Mouse (Mus musculus): ENCODE measurements around the gene Ptpn1. TPM values are rescaled to one million over a fixed set of nuclear protein-coding genes. Genes with fewer than 3 reads are reported as not detected.

Ptpn1 gene
- polyA plus RNA-seq, 1 experiment from 2014 or later, result 49.7 TPM

- Histone ChIP-seq H3K4me3 (ENCODE audit: low read depth, low read length) (no peak overlapping the region), H3K27ac (replicated peaks; ENCODE audit: low read depth, low read length) (no peak overlapping the region), H3K4me2 (ENCODE audit: low read depth, low read length) (no peak overlapping the region), H3K9me3 (ENCODE audit: control insufficient read depth, low read length) (peaks cover 7% of the 10 kb centered on the region; the same call in 1 of the 2 replicates), H3K9ac (ENCODE audit: low read depth, low read length) (no peak overlapping the region), H3K4me1 (ENCODE audit: control insufficient read depth, insufficient read depth, low read length) (no peaks in the 10 kb centered on the region; the same call in none of the 2 replicates), H3K36me3 (ENCODE audit: control insufficient read depth, insufficient read depth, low read length) (peaks cover 7% of the 10 kb centered on the region; the same call in 1 of the 2 replicates), H3K27me3 (replicated peaks; ENCODE audit: control insufficient read depth, insufficient read depth, low read length) (no peaks in the 10 kb centered on the region)
- ATAC-seq (ENCODE audit: low read depth) (no peak), DNase-seq (ENCODE audit: low spot score) (no peak)
- 69% methylated on average over 3 of the region's 3 CpGs for WGBS
Observed at GRCm38 (mm10) chr2:168005005-168005404, 73.1 kb downstream of the Ptpn1 start.

- no peak overlapping the region for H3K27ac ChIP-seq (replicated peaks; ENCODE audit: low read depth, low read length)
- no peak for DNase-seq (ENCODE audit: low spot score)
- 27% methylated on average over 3 of the region's 3 CpGs for WGBS
- H3K9me3 ChIP-seq (ENCODE audit: control insufficient read depth, low read length), result peaks cover 2% of the 10 kb centered on the region; the same call in 1 of the 2 replicates
- H3K4me2 ChIP-seq (ENCODE audit: low read depth, low read length), result no peak overlapping the region
- H3K36me3 ChIP-seq (ENCODE audit: control insufficient read depth, insufficient read depth, low read length), result peaks cover under 1% of the 10 kb centered on the region; the same call in 1 of the 2 replicates
- H3K27me3 ChIP-seq (replicated peaks; ENCODE audit: control insufficient read depth, insufficient read depth, low read length), result no peaks in the 10 kb centered on the region
- no peak for ATAC-seq (ENCODE audit: low read depth)
- no peak overlapping the region for H3K4me3 ChIP-seq (ENCODE audit: low read depth, low read length)
- H3K9ac ChIP-seq (ENCODE audit: low read depth, low read length), result no peak overlapping the region
- peaks cover 5% of the 10 kb centered on the region for H3K4me1 ChIP-seq (ENCODE audit: control insufficient read depth, insufficient read depth, low read length)
Observed at GRCm38 (mm10) chr2:168005616-168006015, 73.8 kb downstream of the Ptpn1 start.

- ATAC-seq (ENCODE audit: low read depth) (no peak), DNase-seq (ENCODE audit: low spot score) (no peak)
- no peaks in the 10 kb centered on the region for H3K9me3 ChIP-seq (ENCODE audit: control insufficient read depth, low read length)
- H3K36me3 ChIP-seq (ENCODE audit: control insufficient read depth, insufficient read depth, low read length), result no peaks in the 10 kb centered on the region; the same call in 1 of the 2 replicates
- H3K9ac ChIP-seq (ENCODE audit: low read depth, low read length), result no peak overlapping the region; the same call in 1 of the 2 replicates
- WGBS, result 68% methylated on average over 6 of the region's 6 CpGs
- H3K27me3 ChIP-seq (replicated peaks; ENCODE audit: control insufficient read depth, insufficient read depth, low read length), result no peaks in the 10 kb centered on the region
- H3K4me1 ChIP-seq (ENCODE audit: control insufficient read depth, insufficient read depth, low read length), result peaks cover 14% of the 10 kb centered on the region
- H3K27ac ChIP-seq (replicated peaks; ENCODE audit: low read depth, low read length), result no peak overlapping the region
- H3K4me3 ChIP-seq (ENCODE audit: low read depth, low read length), result no peak overlapping the region
- no peak overlapping the region for H3K4me2 ChIP-seq (ENCODE audit: low read depth, low read length)
Observed at GRCm38 (mm10) chr2:168006489-168006888, 74.6 kb downstream of the Ptpn1 start.

GRCm38 (mm10) chr2:168008132-168008531 is 76.3 kb downstream of the Ptpn1 start:
- H3K27ac ChIP-seq (replicated peaks; ENCODE audit: low read depth, low read length), result no peak overlapping the region
- no peaks in the 10 kb centered on the region for H3K27me3 ChIP-seq (replicated peaks; ENCODE audit: control insufficient read depth, insufficient read depth, low read length)
- no peaks in the 10 kb centered on the region for H3K9me3 ChIP-seq (ENCODE audit: control insufficient read depth, low read length)
- no peak overlapping the region for H3K9ac ChIP-seq (ENCODE audit: low read depth, low read length)
- H3K4me3 ChIP-seq (ENCODE audit: low read depth, low read length), result no peak overlapping the region
- peaks cover 16% of the 10 kb centered on the region for H3K4me1 ChIP-seq (ENCODE audit: control insufficient read depth, insufficient read depth, low read length)
- 74% methylated on average over 3 of the region's 3 CpGs for WGBS
- ATAC-seq (ENCODE audit: low read depth), result no peak
- H3K4me2 ChIP-seq (ENCODE audit: low read depth, low read length), result no peak overlapping the region
- H3K36me3 ChIP-seq (ENCODE audit: control insufficient read depth, insufficient read depth, low read length), result no peaks in the 10 kb centered on the region
- no peak for DNase-seq (ENCODE audit: low spot score)

- Histone ChIP-seq H3K4me1 (ENCODE audit: control insufficient read depth, insufficient read depth, low read length) (peaks cover 16% of the 10 kb centered on the region), H3K27ac (replicated peaks; ENCODE audit: low read depth, low read length) (peak within 1 kb of the TSS; percentile 41), H3K9ac (ENCODE audit: low read depth, low read length) (0 out of 2 replicates have a peak within 1 kb of the TSS, but pooled peaks have one; percentile 9), H3K9me3 (ENCODE audit: control insufficient read depth, low read length) (no peaks in the 10 kb centered on the region), H3K4me3 (ENCODE audit: low read depth, low read length) (no peak within 1 kb of the TSS), H3K36me3 (ENCODE audit: control insufficient read depth, insufficient read depth, low read length) (no peaks in the 10 kb centered on the region), H3K4me2 (ENCODE audit: low read depth, low read length) (peak within 1 kb of the TSS; percentile 26; the same call in 1 of the 2 replicates), H3K27me3 (replicated peaks; ENCODE audit: control insufficient read depth, insufficient read depth, low read length) (no peaks in the 10 kb centered on the region)
- DNase-seq (ENCODE audit: low spot score) (peak; percentile 73), ATAC-seq (ENCODE audit: low read depth) (peak; percentile 46)
- WGBS, result 34% methylated on average over 7 of the region's 9 CpGs
Observed at GRCm38 (mm10) chr2:168009936-168010668, 78.2 kb downstream of the Ptpn1 start, which contains the start of gene Ripor3. Gene Ripor3, minus strand, starts transcription at chr2:168010618.

GRCm38 (mm10) chr2:168010893-168011292 is 79.0 kb downstream of the Ptpn1 start:
- DNase-seq (ENCODE audit: low spot score) (peak; percentile 41), ATAC-seq (ENCODE audit: low read depth) (no peak; the same call in 1 of the 2 replicates)
- WGBS, result 11% methylated on average over 11 of the region's 11 CpGs
- H3K27ac ChIP-seq (replicated peaks; ENCODE audit: low read depth, low read length), result peak overlapping the region; percentile 41
- H3K9me3 ChIP-seq (ENCODE audit: control insufficient read depth, low read length), result no peaks in the 10 kb centered on the region
- H3K4me1 ChIP-seq (ENCODE audit: control insufficient read depth, insufficient read depth, low read length), result peaks cover 16% of the 10 kb centered on the region
- no peak overlapping the region for H3K4me2 ChIP-seq (ENCODE audit: low read depth, low read length)
- no peak overlapping the region for H3K4me3 ChIP-seq (ENCODE audit: low read depth, low read length)
- no peak overlapping the region for H3K9ac ChIP-seq (ENCODE audit: low read depth, low read length)
- H3K36me3 ChIP-seq (ENCODE audit: control insufficient read depth, insufficient read depth, low read length), result no peaks in the 10 kb centered on the region
- no peaks in the 10 kb centered on the region for H3K27me3 ChIP-seq (replicated peaks; ENCODE audit: control insufficient read depth, insufficient read depth, low read length)

GRCm38 (mm10) chr2:168016951-168017391 is 85.1 kb downstream of the Ptpn1 start:
- Histone ChIP-seq H3K4me3 (ENCODE audit: low read depth, low read length) (no peak overlapping the region), H3K27ac (replicated peaks; ENCODE audit: low read depth, low read length) (no peak overlapping the region)
- ATAC-seq (ENCODE audit: low read depth), result 0 out of 2 replicates have a peak, but pooled peaks have one; percentile 4

GRCm38 (mm10) chr2:168019201-168019715 is 87.4 kb downstream of the Ptpn1 start:
- ATAC-seq (ENCODE audit: low read depth), result peak; percentile 56
- Histone ChIP-seq H3K4me1 (ENCODE audit: control insufficient read depth, insufficient read depth, low read length) (peaks cover 3% of the 10 kb centered on the region; the same call in 1 of the 2 replicates), H3K9ac (ENCODE audit: low read depth, low read length) (no peak overlapping the region), H3K36me3 (ENCODE audit: control insufficient read depth, insufficient read depth, low read length) (no peaks in the 10 kb centered on the region), H3K27ac (replicated peaks; ENCODE audit: low read depth, low read length) (peak overlapping the region; percentile 9), H3K9me3 (ENCODE audit: control insufficient read depth, low read length) (no peaks in the 10 kb centered on the region), H3K4me2 (ENCODE audit: low read depth, low read length) (no peak overlapping the region), H3K27me3 (replicated peaks; ENCODE audit: control insufficient read depth, insufficient read depth, low read length) (no peaks in the 10 kb centered on the region), H3K4me3 (ENCODE audit: low read depth, low read length) (no peak overlapping the region)
- WGBS, result 64% methylated on average over 9 of the region's 9 CpGs
- DNase-seq (ENCODE audit: low spot score), result peak; percentile 66

More at GRCm38 (mm10) chr2:168016951-168017391, 85.1 kb downstream of the Ptpn1 start:
- no peaks in the 10 kb centered on the region for H3K27me3 ChIP-seq (replicated peaks; ENCODE audit: control insufficient read depth, insufficient read depth, low read length)
- no peak overlapping the region for H3K4me2 ChIP-seq (ENCODE audit: low read depth, low read length)
- 33% methylated on average over 5 of the region's 5 CpGs for WGBS
- no peak for DNase-seq (ENCODE audit: low spot score)
- no peaks in the 10 kb centered on the region for H3K9me3 ChIP-seq (ENCODE audit: control insufficient read depth, low read length)
- H3K9ac ChIP-seq (ENCODE audit: low read depth, low read length), result no peak overlapping the region
- H3K36me3 ChIP-seq (ENCODE audit: control insufficient read depth, insufficient read depth, low read length), result no peaks in the 10 kb centered on the region
- peaks cover 3% of the 10 kb centered on the region; the same call in 1 of the 2 replicates for H3K4me1 ChIP-seq (ENCODE audit: control insufficient read depth, insufficient read depth, low read length)

All from embryonic facial prominence, embryonic 14.5 days (tissue).